Mouse (Mus musculus) midbrain, embryonic 16.5 days (tissue): Measurements from ENCODE around the gene Tstd1. TPM values are rescaled to one million over a fixed set of nuclear protein-coding genes. Genes with fewer than 3 reads are reported as not detected.

Source experiments
- ATAC-seq: fragments of 200-750 bp; cut with Nextera tagmentation; 2 replicates; pipeline ENCODE4 v1.8.0; 2017; ENCODE audit warnings: moderate TSS enrichment
- H3K27ac ChIP-seq: fragments of 300-500 bp; sonication (generic); 2 replicates; pipeline ENCODE4 v1.5.1; 2014; ENCODE audit warnings: mild to moderate bottlenecking, low read length, mixed read lengths
- H3K27me3 ChIP-seq: fragments of 300-500 bp; sonication (generic); 2 replicates; pipeline ENCODE4 v1.6.1; 2014; ENCODE audit warnings: low read depth, low read length, mixed read lengths; ENCODE audit not compliant: control insufficient read depth, insufficient read depth
- H3K36me3 ChIP-seq: fragments of 300-500 bp; sonication (generic); 2 replicates; pipeline ENCODE4 v1.6.1; 2014; ENCODE audit warnings: mild to moderate bottlenecking, low read length, moderate library complexity, mixed read lengths; ENCODE audit not compliant: control insufficient read depth, insufficient read depth
- H3K4me1 ChIP-seq: fragments of 300-500 bp; sonication (generic); 2 replicates; pipeline ENCODE4 v1.6.1; 2014; ENCODE audit warnings: mild to moderate bottlenecking, low read length, mixed read lengths; ENCODE audit not compliant: control insufficient read depth, insufficient read depth
- H3K4me2 ChIP-seq: fragments of 300-500 bp; sonication (generic); 2 replicates; pipeline ENCODE4 v1.6.1; 2014; ENCODE audit warnings: mild to moderate bottlenecking, low read length, mixed read lengths
- H3K4me3 ChIP-seq: fragments of 300-500 bp; sonication (generic); 2 replicates; pipeline ENCODE4 v1.5.1; 2014; ENCODE audit warnings: low read depth, mild to moderate bottlenecking, low read length, moderate library complexity, mixed read lengths
- H3K9ac ChIP-seq: fragments of 300-500 bp; sonication (generic); 2 replicates; pipeline ENCODE4 v1.6.1; 2014; ENCODE audit warnings: low read depth, low read length, mixed read lengths
- H3K9me3 ChIP-seq: fragments of 300-500 bp; sonication (generic); replicated peaks from 2 replicates; pipeline ENCODE4 v1.6.1; 2014; ENCODE audit warnings: mild to moderate bottlenecking, low read length, mixed read lengths; ENCODE audit not compliant: control insufficient read depth, poor library complexity, severe bottlenecking
- WGBS: fragments of 180-500 bp; shearing (Covaris S2); extraction: QIAGEN DNeasy Blood & Tissue Kit; methylation state at CpG from one replicate; pipeline ENCODE4 v1.1.7; 2014; 5-methylcytosine and 5-hydroxymethylcytosine counted together
- polyA plus RNA-seq: library from polyadenylated mRNA; unstranded; fragments of >200 nt; fragmentation: Nextera tagmentation; extraction: Ambion mirVana; gene quantifications from 2 replicates; pipeline ENCODE4 v1.2.1, GENCODE M21; 2015

Tstd1 gene
- polyA plus RNA-seq, 1 experiment from 2014 or later: 6.2 TPM

DNA sequence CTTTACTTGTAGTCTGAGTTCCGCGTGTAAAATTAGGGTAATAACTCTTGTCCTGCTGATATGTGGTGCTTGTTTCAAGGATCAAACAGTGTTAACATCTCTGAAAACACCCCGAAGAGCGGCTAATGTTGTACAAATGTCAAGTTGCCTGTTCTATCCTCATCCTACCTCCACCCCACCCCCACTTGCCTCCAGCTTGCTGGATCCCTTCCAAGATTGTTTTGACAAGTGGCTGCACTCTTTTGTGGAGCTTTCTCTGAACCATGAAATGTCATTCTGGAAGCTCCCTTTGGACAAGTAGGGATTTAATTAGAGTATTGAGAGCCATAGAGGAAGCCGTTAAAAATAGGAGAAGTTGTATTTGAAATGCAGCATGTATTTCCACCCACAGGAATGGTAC lies 41.1 kb downstream of the Tstd1 start:
- no peaks in the 10 kb centered on the region for H3K9me3 ChIP-seq
- H3K27ac ChIP-seq: no peak overlapping the region
- no peak overlapping the region for H3K4me3 ChIP-seq
- no peaks in the 10 kb centered on the region for H3K36me3 ChIP-seq
- ATAC-seq: no peak
- H3K4me2 ChIP-seq: no peak overlapping the region
- WGBS: 44% methylated on average over 5 of the region's 5 CpGs
- H3K4me1 ChIP-seq: peaks cover 4% of the 10 kb centered on the region; the same call in 1 of the 2 replicates
- no peaks in the 10 kb centered on the region for H3K27me3 ChIP-seq
- H3K9ac ChIP-seq: no peak overlapping the region

DNA sequence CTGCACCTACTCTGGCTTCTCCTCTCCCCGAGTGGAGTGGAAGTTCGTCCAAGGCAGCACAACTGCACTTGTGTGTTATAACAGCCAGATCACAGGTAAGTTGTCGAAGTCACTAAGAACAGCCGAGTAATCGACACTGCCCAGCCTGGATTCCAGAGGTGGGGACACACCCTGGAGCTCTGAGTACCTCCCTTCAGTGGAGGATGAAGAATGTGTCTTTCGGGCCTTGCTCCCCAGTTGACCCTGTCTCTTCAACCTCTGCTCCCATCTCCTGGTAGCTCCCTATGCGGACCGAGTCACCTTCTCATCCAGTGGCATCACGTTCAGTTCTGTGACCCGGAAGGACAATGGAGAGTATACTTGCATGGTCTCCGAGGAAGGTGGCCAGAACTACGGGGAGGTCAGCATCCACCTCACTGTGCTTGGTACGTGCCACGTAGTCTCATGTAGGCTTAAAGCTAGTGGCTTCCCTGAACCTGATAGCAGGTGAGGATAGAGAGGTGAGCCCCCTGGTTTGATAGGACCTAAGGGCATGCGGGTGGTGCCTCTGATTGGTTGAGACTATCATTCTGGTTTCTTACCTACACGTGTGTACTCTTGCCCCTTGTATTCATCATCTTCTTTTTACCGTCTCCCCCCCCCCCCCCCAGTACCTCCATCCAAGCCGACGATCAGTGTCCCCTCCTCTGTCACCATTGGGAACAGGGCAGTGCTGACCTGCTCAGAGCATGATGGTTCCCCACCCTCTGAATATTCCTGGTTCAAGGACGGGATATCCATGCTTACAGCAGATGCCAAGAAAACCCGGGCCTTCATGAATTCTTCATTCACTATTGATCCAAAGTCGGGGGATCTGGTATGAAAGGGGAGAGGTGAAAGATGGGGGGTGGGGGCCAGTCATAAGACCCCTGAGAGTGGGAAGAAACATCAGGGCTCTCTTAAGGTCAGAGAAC lies 42.2 kb downstream of the Tstd1 start:
- H3K27me3 ChIP-seq: no peaks in the 10 kb centered on the region
- H3K4me3 ChIP-seq: no peak overlapping the region
- peaks cover 4% of the 10 kb centered on the region; the same call in 1 of the 2 replicates for H3K4me1 ChIP-seq
- H3K4me2 ChIP-seq: no peak overlapping the region
- no peaks in the 10 kb centered on the region for H3K36me3 ChIP-seq
- no peaks in the 10 kb centered on the region for H3K9me3 ChIP-seq
- WGBS: 93% methylated on average over 22 of the region's 22 CpGs
- no peak for ATAC-seq
- H3K9ac ChIP-seq: no peak overlapping the region
- H3K27ac ChIP-seq: no peak overlapping the region

DNA sequence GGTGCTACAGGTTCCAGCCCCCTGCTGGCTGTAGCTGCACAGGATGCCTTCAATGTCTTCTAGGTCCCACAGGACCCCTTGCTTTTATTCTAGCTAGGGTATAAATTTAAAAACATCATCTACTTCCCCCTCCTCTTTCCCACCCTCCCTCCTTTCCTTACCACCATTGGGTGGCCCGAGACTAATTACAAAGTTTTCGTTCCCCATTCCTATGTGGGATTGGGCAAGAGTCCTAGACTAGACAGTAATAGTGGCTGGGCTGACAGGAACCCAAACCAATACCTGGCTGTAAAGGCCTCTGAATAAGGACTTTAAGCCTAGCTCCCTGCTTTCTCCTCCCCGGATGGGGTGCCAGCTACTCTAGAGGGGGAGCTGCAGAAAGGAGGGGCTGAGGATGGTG lies 44.5 kb downstream of the Tstd1 start:
- 97% methylated on average over 3 of the region's 3 CpGs for WGBS
- no peak overlapping the region for H3K27ac ChIP-seq
- H3K9me3 ChIP-seq: no peaks in the 10 kb centered on the region
- no peaks in the 10 kb centered on the region for H3K36me3 ChIP-seq
- H3K4me1 ChIP-seq: peaks cover 4% of the 10 kb centered on the region; the same call in 1 of the 2 replicates
- H3K27me3 ChIP-seq: no peaks in the 10 kb centered on the region
- ATAC-seq: no peak
- no peak overlapping the region for H3K9ac ChIP-seq
- H3K4me2 ChIP-seq: no peak overlapping the region
- no peak overlapping the region for H3K4me3 ChIP-seq

DNA sequence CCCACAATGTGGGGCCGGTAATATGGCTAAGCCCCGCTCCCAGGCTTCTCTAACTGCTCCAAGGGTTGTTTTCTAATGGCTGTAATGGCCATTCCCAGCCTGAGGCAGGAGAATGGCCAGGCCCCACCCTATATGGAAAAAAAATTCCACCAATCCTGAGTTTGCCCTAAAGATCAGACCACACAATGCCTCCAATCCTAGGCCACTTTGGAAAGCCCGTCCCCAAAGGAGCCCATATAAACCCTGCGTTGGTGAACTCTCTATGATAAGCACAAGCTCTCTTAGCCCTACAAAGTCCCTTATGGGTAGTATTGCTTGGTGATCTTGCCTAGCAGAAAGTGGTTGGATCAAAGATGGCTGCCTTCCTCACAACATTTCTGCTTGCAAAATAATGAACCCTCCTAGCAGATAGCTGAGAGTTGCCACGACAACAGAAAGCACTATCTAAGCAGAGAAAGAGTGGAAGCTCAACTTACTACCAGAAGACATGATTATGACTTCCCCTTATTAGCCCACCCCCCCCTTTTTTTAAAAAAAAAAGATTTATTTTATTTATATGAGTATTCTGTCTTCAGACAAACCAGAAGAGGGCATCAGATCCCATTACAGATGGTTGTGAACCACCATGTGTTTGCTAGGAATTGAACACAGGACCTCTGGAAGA lies 47.2 kb downstream of the Tstd1 start:
- H3K9me3 ChIP-seq: no peaks in the 10 kb centered on the region
- H3K4me3 ChIP-seq: no peak overlapping the region
- no peaks in the 10 kb centered on the region for H3K4me1 ChIP-seq
- no peak overlapping the region for H3K9ac ChIP-seq
- H3K27me3 ChIP-seq: no peaks in the 10 kb centered on the region
- no peak for ATAC-seq
- H3K36me3 ChIP-seq: no peaks in the 10 kb centered on the region
- no peak overlapping the region for H3K27ac ChIP-seq
- WGBS: 92% methylated on average over 5 of the region's 5 CpGs
- no peak overlapping the region for H3K4me2 ChIP-seq

DNA sequence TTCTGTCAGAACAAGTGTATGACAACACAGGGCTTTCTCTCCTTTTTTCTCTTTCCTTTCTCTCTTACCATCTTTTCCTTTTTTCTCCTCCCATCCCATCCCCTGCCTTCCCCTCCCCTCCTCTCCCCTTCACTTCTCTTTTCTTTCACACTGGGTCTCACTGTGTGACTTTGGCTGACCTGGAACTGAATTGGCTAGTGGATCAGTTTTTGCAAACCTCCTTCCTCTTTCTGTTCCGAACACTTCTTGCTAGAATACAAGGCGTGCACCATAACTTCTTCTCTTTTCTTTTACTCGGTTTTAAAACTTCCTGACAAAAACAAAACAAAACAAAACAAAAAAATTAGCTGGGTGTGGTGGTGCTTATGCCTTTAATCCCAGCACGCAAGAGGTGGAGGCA lies 47.9 kb downstream of the Tstd1 start:
- H3K4me3 ChIP-seq: no peak overlapping the region
- H3K27me3 ChIP-seq: no peaks in the 10 kb centered on the region
- no peak overlapping the region for H3K27ac ChIP-seq
- 82% methylated on average over 4 of the region's 4 CpGs for WGBS
- H3K9ac ChIP-seq: no peak overlapping the region
- H3K4me1 ChIP-seq: no peaks in the 10 kb centered on the region
- H3K9me3 ChIP-seq: no peaks in the 10 kb centered on the region
- no peaks in the 10 kb centered on the region for H3K36me3 ChIP-seq
- H3K4me2 ChIP-seq: no peak overlapping the region
- no peak for ATAC-seq

DNA sequence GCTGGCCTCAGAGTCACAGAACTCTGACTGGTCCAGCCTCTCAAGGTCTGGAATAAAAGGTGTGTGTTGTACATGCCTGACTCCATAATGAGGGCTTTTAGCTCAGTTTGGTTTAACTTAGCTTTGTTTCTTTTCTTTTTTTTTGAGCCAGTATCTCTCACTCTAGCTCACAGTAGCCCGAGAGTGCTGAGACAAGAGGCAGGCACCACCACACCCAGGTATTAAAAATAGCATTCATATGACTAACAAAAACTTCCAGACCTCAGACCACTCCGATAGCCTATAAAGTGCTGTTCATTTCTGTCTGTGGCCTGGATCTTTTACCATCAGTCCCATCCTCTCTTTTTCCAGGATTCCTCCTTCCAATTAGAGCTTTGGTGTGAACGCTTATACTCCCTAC lies 51.0 kb downstream of the Tstd1 start:
- Histone ChIP-seq H3K27me3 (no peaks in the 10 kb centered on the region), H3K36me3 (no peaks in the 10 kb centered on the region), H3K4me1 (no peaks in the 10 kb centered on the region), H3K4me2 (no peak overlapping the region), H3K4me3 (no peak overlapping the region), H3K9ac (no peak overlapping the region), H3K27ac (no peak overlapping the region), H3K9me3 (no peaks in the 10 kb centered on the region)
- 91% methylated on average over 3 of the region's 3 CpGs for WGBS
- ATAC-seq: no peak

Other genes starting within 250 kb of the Tstd1 start
- 15.1 and 20.7 TPM in 2 replicates for gene Pcp4l1, start 222.6 kb upstream of the Tstd1 start, polyA plus RNA-seq
- 0.38 and 0.47 TPM in 2 replicates for gene Nr1i3, start 204.9 kb upstream of the Tstd1 start, polyA plus RNA-seq
- 46.8 and 58.3 TPM in 2 replicates for gene Tomm40l, start 196.4 kb upstream of the Tstd1 start, polyA plus RNA-seq
- gene Apoa2, start 193.8 kb upstream of the Tstd1 start, polyA plus RNA-seq: 2.1 and 3.1 TPM in 2 replicates
- 15.9 and 19.3 TPM in 2 replicates for gene Fcer1g, start 184.5 kb upstream of the Tstd1 start, polyA plus RNA-seq
- 8.7 and 9.1 TPM in 2 replicates for gene Adamts4, start 168.5 kb upstream of the Tstd1 start, polyA plus RNA-seq
- 218 and 225 TPM in 2 replicates for gene Ndufs2, start 167.5 kb upstream of the Tstd1 start, polyA plus RNA-seq
- 113 and 115 TPM in 2 replicates for gene B4galt3, start 148.5 kb upstream of the Tstd1 start, polyA plus RNA-seq
- gene Ppox, start 137.7 kb upstream of the Tstd1 start, polyA plus RNA-seq: 44.4 and 49.5 TPM in 2 replicates
- 105 and 112 TPM in 2 replicates for gene Usp21, start 130.9 kb upstream of the Tstd1 start, polyA plus RNA-seq
- 105 and 116 TPM in 2 replicates for gene Ufc1, start 123.8 kb upstream of the Tstd1 start, polyA plus RNA-seq
- 53.6 and 55.2 TPM in 2 replicates for gene Dedd, start 89.7 kb upstream of the Tstd1 start, polyA plus RNA-seq
- gene Nit1, start 73.2 kb upstream of the Tstd1 start, polyA plus RNA-seq: 53.8 and 56.9 TPM in 2 replicates
- 146 and 166 TPM in 2 replicates for gene Pfdn2, start 73.2 kb upstream of the Tstd1 start, polyA plus RNA-seq
- gene Klhdc9, start 58.1 kb upstream of the Tstd1 start, polyA plus RNA-seq: 4.3 and 4.6 TPM in 2 replicates
- 3.6 and 3.9 TPM in 2 replicates for gene Nectin4, start 48.8 kb upstream of the Tstd1 start, polyA plus RNA-seq
- 0.45 and 0.59 TPM in 2 replicates for gene Arhgap30, start 29.9 kb upstream of the Tstd1 start, polyA plus RNA-seq
- gene Usf1, start 7.6 kb upstream of the Tstd1 start, polyA plus RNA-seq: 197 and 201 TPM in 2 replicates
- 10.4 and 10.5 TPM in 2 replicates for gene F11r, start 18.7 kb downstream of the Tstd1 start, polyA plus RNA-seq
- 34.8 and 35.9 TPM in 2 replicates for gene Alyref2, start 84.6 kb downstream of the Tstd1 start, polyA plus RNA-seq
- gene Itln1, start 116.4 kb downstream of the Tstd1 start, polyA plus RNA-seq: not detected in 2 replicates
- not detected in 2 replicates for gene Cd244a, start 140.3 kb downstream of the Tstd1 start, polyA plus RNA-seq
- 0.11 and 0.14 TPM in 2 replicates for gene Ly9, start 188.5 kb downstream of the Tstd1 start, polyA plus RNA-seq
- not detected in 2 replicates for gene Slamf7, start 234.2 kb downstream of the Tstd1 start, polyA plus RNA-seq